Comparison of ENCODE assay signal across 29 mouse cellular contexts in the genomic region with DNA sequence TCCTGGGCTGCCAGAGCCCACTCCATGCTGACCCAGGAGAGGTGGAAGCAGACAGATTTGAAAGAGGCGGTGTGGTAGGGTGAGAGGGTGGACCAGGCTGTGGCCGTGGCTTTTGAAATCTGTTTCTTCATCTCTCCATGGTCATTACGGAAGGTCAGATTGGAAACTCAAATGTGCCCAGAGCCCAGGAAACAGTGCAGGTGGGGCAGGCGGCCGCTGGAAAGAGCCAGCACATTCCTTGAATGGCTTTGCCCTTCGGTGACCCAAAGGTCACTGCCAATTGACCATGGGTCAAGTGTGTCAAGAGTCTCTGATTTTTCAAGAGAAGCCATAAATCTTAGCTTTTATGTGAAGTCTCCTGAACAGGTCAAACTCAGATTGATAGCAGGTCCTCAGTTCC. TPM values are rescaled to one million over a fixed set of nuclear protein-coding genes. Genes with fewer than 3 reads are reported as not detected.
A peak's percentile ranks its signal among the peaks of the same experiment; 100 is the strongest.
DNase-seq lines count a peak whose midpoint lies in the region; ATAC-seq and TF ChIP-seq lines count a peak whose summit lies in the region.
"Had no signal": no experiment of that assay in that cellular context is flagged by ENCODE, and none has a peak within 500 bp of the region (broad histone marks: within the 10 kb centered on the region; RNA-seq: fewer than 3 reads in every experiment).

No protein-coding gene starts in this region.

- no peak overlapping the region for H3K27ac ChIP-seq in kidney, adult 2 months (ENCODE audit: insufficient read depth, low read depth, low read length)
- no peak overlapping the region for H3K27ac ChIP-seq in kidney, embryonic 15.5 days
- no peak overlapping the region for H3K27ac ChIP-seq in midbrain, embryonic 13.5 days
- H3K27ac ChIP-seq: embryonic facial prominence, embryonic 10.5 days; embryonic facial prominence, embryonic 13.5 days; forebrain, embryonic 12.5 days; forebrain, embryonic 15.5 days; heart, embryonic 15.5 days; hindbrain, embryonic 10.5 days; hindbrain, embryonic 15.5 days had no signal

- no peaks in the 10 kb centered on the region for H3K27me3 ChIP-seq in kidney, adult 2 months (replicated peaks; ENCODE audit: control insufficient read depth, insufficient read depth, low read length)
- peaks cover 75% of the 10 kb centered on the region for H3K27me3 ChIP-seq in kidney, embryonic 15.5 days
- peaks cover 41% of the 10 kb centered on the region for H3K27me3 ChIP-seq in midbrain, embryonic 13.5 days

- no peak overlapping the region for H3K9ac ChIP-seq in kidney, embryonic 15.5 days
- H3K9ac ChIP-seq in midbrain, embryonic 13.5 days (replicated peaks) = no peak overlapping the region
- H3K9ac ChIP-seq: embryonic facial prominence, embryonic 13.5 days; forebrain, embryonic 12.5 days; forebrain, embryonic 15.5 days; heart, embryonic 12.5 days; heart, embryonic 15.5 days; hindbrain, embryonic 15.5 days had no signal

- ATAC-seq in kidney, embryonic 15.5 days (replicated peaks; ENCODE audit: low FRiP score) = no peak
- ATAC-seq in midbrain, embryonic 13.5 days = no peak
- ATAC-seq: forebrain, embryonic 15.5 days; Patski had no signal

- H3K36me3 ChIP-seq in kidney, adult 2 months (ENCODE audit: control insufficient read depth, insufficient read depth, low read length) = no peaks in the 10 kb centered on the region
- no peaks in the 10 kb centered on the region for H3K36me3 ChIP-seq in kidney, embryonic 15.5 days
- H3K36me3 ChIP-seq in midbrain, embryonic 13.5 days = no peaks in the 10 kb centered on the region
- H3K36me3 ChIP-seq: embryonic facial prominence, embryonic 10.5 days; embryonic facial prominence, embryonic 13.5 days; forebrain, embryonic 12.5 days; forebrain, embryonic 15.5 days; G1E; heart, embryonic 12.5 days; heart, embryonic 15.5 days; hindbrain, embryonic 10.5 days; hindbrain, embryonic 15.5 days had no signal

- no peak for TF ChIP-seq POLR2A in kidney, adult 2 months (IDR thresholded peaks at IDR 0.05; ENCODE audit: low read depth, low read length)

- peak; percentile 38 for DNase-seq in adrenal gland, adult 8-10 months
- DNase-seq in adrenal gland, adult 2 months = no peak
- DNase-seq in kidney, adult 2 months = peak; percentile 26
- peak; percentile 63 for DNase-seq in embryo, embryonic 10.5 days (ENCODE audit: low spot score)
- peak; percentile 59 for DNase-seq in mesoderm, embryonic 11.5 days (ENCODE audit: low read depth, low spot score)
- DNase-seq in spleen, postnatal 4 days (ENCODE audit: low spot score in 2 of 2) = no peak
- DNase-seq: cerebellum, adult 11 months; cerebellum, adult 2 months; cerebellum, adult 9-11 months; cerebellum, postnatal 25 days; gastrocnemius, postnatal 25 days; heart, adult 18-20 months; heart, postnatal 10 days; heart, postnatal 36 days had no signal

- H3K4me1 ChIP-seq in kidney, adult 2 months (ENCODE audit: control insufficient read depth, insufficient read depth, low read length) = peaks cover 4% of the 10 kb centered on the region; the same call in 1 of the 2 replicates
- H3K4me1 ChIP-seq in kidney, embryonic 15.5 days = peaks cover 4% of the 10 kb centered on the region; the same call in 1 of the 2 replicates
- H3K4me1 ChIP-seq in midbrain, embryonic 13.5 days (replicated peaks) = peaks cover 66% of the 10 kb centered on the region

- no peaks in the 10 kb centered on the region for H3K9me3 ChIP-seq in kidney, embryonic 15.5 days (replicated peaks)
- H3K9me3 ChIP-seq in midbrain, embryonic 13.5 days = no peaks in the 10 kb centered on the region
- H3K9me3 ChIP-seq: embryonic facial prominence, embryonic 10.5 days; embryonic facial prominence, embryonic 13.5 days; forebrain, embryonic 12.5 days; forebrain, embryonic 15.5 days; G1E; heart, embryonic 12.5 days; heart, embryonic 15.5 days; hindbrain, embryonic 10.5 days; hindbrain, embryonic 15.5 days had no signal

- no peak for TF ChIP-seq CTCF in kidney, adult 2 months (conservative IDR thresholded peaks at IDR 0.05; ENCODE audit: insufficient read depth, insufficient read length, low read depth, low read length)

- no peak overlapping the region for H3K4me2 ChIP-seq in kidney, embryonic 15.5 days
- H3K4me2 ChIP-seq in midbrain, embryonic 13.5 days (replicated peaks) = no peak overlapping the region
- H3K4me2 ChIP-seq: embryonic facial prominence, embryonic 13.5 days; forebrain, embryonic 12.5 days; forebrain, embryonic 15.5 days; heart, embryonic 12.5 days; heart, embryonic 15.5 days; hindbrain, embryonic 15.5 days had no signal

- no peak overlapping the region for H3K4me3 ChIP-seq in kidney, adult 2 months (ENCODE audit: insufficient read depth, low read depth, low read length)
- H3K4me3 ChIP-seq in kidney, embryonic 15.5 days (replicated peaks) = no peak overlapping the region
- no peak overlapping the region for H3K4me3 ChIP-seq in midbrain, embryonic 13.5 days (replicated peaks)
- H3K4me3 ChIP-seq: embryonic facial prominence, embryonic 10.5 days; embryonic facial prominence, embryonic 13.5 days; erythroblast, embryonic 14.5 days; forebrain, embryonic 12.5 days; forebrain, embryonic 15.5 days; heart, embryonic 12.5 days; heart, embryonic 15.5 days; hindbrain, embryonic 10.5 days; hindbrain, embryonic 15.5 days had no signal

- WGBS in kidney, adult 2 months = 56% methylated on average over 6 of the region's 6 CpGs
- WGBS in kidney, embryonic 15.5 days = 30% methylated on average over 6 of the region's 6 CpGs
- WGBS in midbrain, embryonic 13.5 days = 52% methylated on average over 6 of the region's 6 CpGs

RNA-seq across cellular contexts. Expression of gene Sez6, which starts 17.1 kb away (rescaled TPM):
- 1 to 10 TPM; 3.1 to 6.8 (median 4.0) TPM for total RNA-seq in adrenal gland, adult 8-10 months (2022)
- total RNA-seq in adrenal gland, adult 2 months (2021) = 1 to 10 TPM; 2.9 to 4.4 TPM
- polyA plus RNA-seq in adrenal gland, adult 2 months (2012; rRNA removed) = 1.5 and 2.0 TPM in 2 replicates
- 0.12 and 0.27 TPM in 2 replicates for polyA plus RNA-seq in kidney, adult 2 months (2012; rRNA removed)
- polyA plus RNA-seq in kidney, embryonic 15.5 days (2015; fragmentation: Nextera tagmentation; extraction: Ambion mirVana) = 0.44 TPM in 1 of 2 replicates, not detected in the other
- polyA plus RNA-seq in midbrain, embryonic 13.5 days (2015; fragmentation: Nextera tagmentation; extraction: Ambion mirVana) = 118 TPM in 2 replicates
- total RNA-seq: common myeloid progenitor, adult 5-6 weeks had no signal
- polyA plus RNA-seq: erythroblast, embryonic 14.5 days; Patski had no signal

RNA-seq across cellular contexts. Expression of gene Pipox, which starts 19.6 kb away (rescaled TPM):
- 1 to 10 TPM in 2 of 4 experiments, under 1 TPM in 2; 0.89 to 2.4 (median 1.5) TPM for total RNA-seq in adrenal gland, adult 8-10 months (2022)
- 1 to 10 TPM in 1 of 2 experiments, under 1 TPM in 1; 0.35 to 1.8 TPM for total RNA-seq in adrenal gland, adult 2 months (2021)
- 3.0 and 4.3 TPM in 2 replicates for polyA plus RNA-seq in adrenal gland, adult 2 months (2012; rRNA removed)
- 239 and 257 TPM in 2 replicates for polyA plus RNA-seq in kidney, adult 2 months (2012; rRNA removed)
- polyA plus RNA-seq in kidney, embryonic 15.5 days (2015; fragmentation: Nextera tagmentation; extraction: Ambion mirVana) = 8.7 and 10.8 TPM in 2 replicates
- polyA plus RNA-seq in midbrain, embryonic 13.5 days (2015; fragmentation: Nextera tagmentation; extraction: Ambion mirVana) = 8.6 and 11.0 TPM in 2 replicates
- total RNA-seq: common myeloid progenitor, adult 5-6 weeks; G1E; gastrocnemius, adult 8-10 months had no signal
- polyA plus RNA-seq: erythroblast, embryonic 14.5 days; G1E had no signal

Comparison
In these comparisons a context has a peak if more than half of its experiments do, and no peak if none do; other contexts are left out.
1. DNase-seq: peak in adrenal gland, adult 8-10 months (single experiment), kidney, adult 2 months (single experiment), embryo, embryonic 10.5 days (single experiment) and mesoderm, embryonic 11.5 days (single experiment); none in adrenal gland, adult 2 months (single experiment) and spleen, postnatal 4 days (0 of 2).
2. RNA of gene Pipox, which starts 19.6 kb away (polyA plus RNA-seq): 239 to 257 TPM in kidney, adult 2 months; 8.7 to 10.8 TPM in kidney, embryonic 15.5 days, 8.6 to 11.0 TPM in midbrain, embryonic 13.5 days and 3.0 to 4.3 TPM in adrenal gland, adult 2 months; every median in the first group is over 10 times any median in the second.
3. RNA of gene Sez6, which starts 17.1 kb away (polyA plus RNA-seq): 118 TPM in midbrain, embryonic 13.5 days; 1.5 to 2.0 TPM in adrenal gland, adult 2 months, 0.44 TPM in kidney, embryonic 15.5 days and 0.12 to 0.27 TPM in kidney, adult 2 months; every median in the first group is over 10 times any median in the second.